Mouse (Mus musculus) stomach, postnatal 0 days (tissue): ENCODE measurements around the gene Epha4.

Experiments
- CTCF ChIP-seq: IDR thresholded peaks from 2 replicates; pipeline ENCODE4 v1.5.1; 2016; ENCODE audit warnings: antibody characterized with exemption, low read depth, mild to moderate bottlenecking, moderate library complexity
- EP300 ChIP-seq: optimal IDR thresholded peaks from 2 replicates; pipeline ENCODE3; 2016; ENCODE audit warnings: antibody characterized with exemption

DNA sequence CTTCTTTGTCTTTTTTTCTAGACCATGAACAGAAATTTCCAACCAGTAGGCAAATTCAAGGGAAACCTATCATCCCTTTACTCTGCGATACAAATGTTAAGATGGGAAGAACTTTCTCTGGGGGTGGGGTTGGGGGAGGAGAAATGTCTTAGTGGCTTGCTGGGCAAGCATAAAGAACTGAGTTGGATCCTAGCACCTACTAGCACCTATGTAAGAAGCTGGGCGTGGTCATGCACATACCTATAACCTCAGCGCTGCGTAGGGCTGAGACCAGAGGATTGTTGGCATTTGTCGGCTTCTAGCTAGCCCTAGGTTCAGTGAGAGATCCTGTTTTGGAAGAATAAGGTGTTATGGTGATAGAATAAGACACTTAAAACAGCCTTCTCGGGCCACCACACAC lies 24.7 kb downstream of the Epha4 start:
- TF ChIP-seq CTCF (no peak), EP300 (no peak)
